Mouse (Mus musculus): ENCODE measurements around the gene Olfr881.

The Olfr881 gene

DNA sequence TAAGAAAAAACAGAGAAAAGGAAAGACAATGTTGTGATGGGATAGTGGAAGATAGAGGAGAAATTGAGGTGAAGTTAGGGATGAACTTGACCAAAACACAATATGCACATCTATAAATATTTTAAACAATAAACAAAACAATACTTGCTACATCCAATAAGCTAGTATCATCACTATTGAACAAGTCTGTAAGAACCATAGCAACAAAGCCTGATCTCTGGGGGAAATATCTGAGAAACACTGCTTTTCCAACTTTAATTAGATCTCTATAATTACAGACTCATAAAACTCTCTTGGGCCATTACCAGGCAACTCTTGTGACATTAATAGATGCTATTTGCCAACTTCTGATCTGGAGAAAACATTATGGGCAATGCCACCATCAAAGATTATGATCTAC, at the start of gene Olfr881:
Gene Olfr881 (plus strand): TSS at position 301 of the 400 bp plus-strand sequence.
- no peak for DNase-seq (ENCODE audit: low spot score)

DNA sequence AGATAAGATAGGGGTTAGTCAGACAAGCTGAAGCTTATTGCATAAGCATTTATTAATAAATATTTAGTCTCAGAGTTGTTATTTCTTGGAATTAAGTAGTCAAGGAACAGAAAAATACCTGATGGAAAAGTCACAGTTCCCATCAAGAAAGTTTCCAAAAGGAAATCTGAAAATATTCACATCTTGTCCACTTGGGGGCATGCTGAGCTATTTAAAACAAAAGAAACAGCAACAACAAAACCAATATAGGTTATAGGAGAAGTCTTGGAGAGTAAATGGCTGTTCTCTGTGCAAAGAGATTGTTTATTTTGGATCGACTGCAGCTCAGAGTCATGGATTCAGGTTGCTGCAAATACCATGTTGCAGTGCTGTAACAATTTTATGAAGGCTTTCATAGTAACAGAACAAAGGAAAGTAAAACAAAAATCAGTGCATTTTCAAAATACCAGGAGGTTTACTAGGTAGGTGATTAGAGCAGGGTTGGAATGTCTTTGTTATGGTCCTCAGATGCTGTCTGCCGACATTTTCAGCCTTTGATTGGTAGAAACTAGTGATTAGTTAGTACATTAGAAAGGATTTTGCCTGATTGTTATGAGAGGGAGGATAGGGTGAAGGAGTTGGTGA, 7.1 kb downstream of the Olfr881 start:
- no peak for DNase-seq (ENCODE audit: low spot score)

DNA sequence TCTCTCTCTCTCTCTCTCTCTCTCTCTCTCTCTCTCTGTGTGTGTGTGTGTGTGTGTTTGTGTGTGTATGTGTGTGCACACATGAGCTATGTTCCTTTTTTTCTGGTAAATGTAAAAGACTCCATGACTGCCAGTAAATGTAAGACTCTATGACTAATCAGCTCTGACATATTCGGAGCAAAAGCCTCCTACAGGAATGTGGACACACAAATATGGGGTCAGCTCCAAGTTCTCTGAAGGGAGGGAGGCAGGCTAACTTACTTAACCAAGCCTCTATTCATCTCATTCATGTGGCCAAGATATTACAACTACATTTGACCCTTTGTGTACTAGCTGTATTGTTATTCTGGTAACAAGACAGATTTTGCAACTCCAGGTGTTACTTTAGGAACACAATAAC, 8.4 kb downstream of the Olfr881 start:
- no peak for DNase-seq (ENCODE audit: low spot score)

DNA sequence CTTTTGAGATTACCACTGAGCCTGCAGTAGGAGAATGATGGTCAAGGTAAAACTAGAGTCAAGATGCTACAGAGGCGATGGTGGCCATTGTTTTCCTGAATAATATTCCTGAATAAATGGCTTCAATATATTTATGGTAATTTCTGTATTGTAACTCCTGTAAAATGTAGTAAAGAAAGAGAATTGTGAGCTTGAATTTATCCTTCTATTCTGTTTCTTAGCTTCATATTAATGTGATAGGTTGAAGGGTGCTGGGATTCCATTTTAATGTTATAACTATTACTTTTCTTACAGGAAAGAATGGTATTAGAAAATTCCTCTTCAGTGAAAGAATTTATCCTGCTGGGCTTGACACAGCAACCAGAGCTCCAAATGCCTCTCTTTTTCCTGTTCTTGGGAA, 33.9 kb downstream of the Olfr881 start, which contains the start of gene Olfr883:
Gene Olfr883 (plus strand): TSS at position 301 of the 400 bp plus-strand sequence.
- DNase-seq (ENCODE audit: low spot score): no peak
